Mouse (Mus musculus) G1E-ER4 (cell line): Measurements from ENCODE around the gene Mbtd1. TPM values are rescaled to one million over a fixed set of nuclear protein-coding genes. Genes with fewer than 3 reads are reported as not detected.

Experiments used
- GATA1 ChIP-seq: IDR thresholded peaks from one replicate; pipeline ENCODE4 v1.8.0; 2012; ENCODE audit warnings: low read length, inconsistent platforms
- polyA plus RNA-seq: library from polyadenylated mRNA; stranded (reverse); fragments of >175 nt; gene quantifications from 2 replicates; pipeline ENCODE4 v1.2.3, GENCODE M21; 2012

Mbtd1 gene
- polyA plus RNA-seq, 1 experiment = 32.4 TPM

GRCm38 (mm10) chr11:93968005-93968847, 82.6 kb downstream of the Mbtd1 start, which contains the start of the genes Gm20390 and Nme1:
Gene Gm20390 (minus strand): TSS chr11:93968293.
Gene Nme1 (minus strand): TSS chr11:93968521.
- TF ChIP-seq GATA1 = no peak

GRCm38 (mm10) chr11:93968848-93969128, 83.1 kb downstream of the Mbtd1 start:
- TF ChIP-seq GATA1 = no peak

- TF ChIP-seq GATA1 = no peak
These were observed 83.5 kb downstream of the Mbtd1 start for GRCm38 (mm10) chr11:93969171-93969570.

- TF ChIP-seq GATA1 = no peak
These were observed 84.1 kb downstream of the Mbtd1 start for GRCm38 (mm10) chr11:93969799-93970198.

GRCm38 (mm10) chr11:93972951-93973350, 87.3 kb downstream of the Mbtd1 start:
- TF ChIP-seq GATA1 = no peak

- no peak for TF ChIP-seq GATA1
These were observed 93.9 kb downstream of the Mbtd1 start for GRCm38 (mm10) chr11:93979502-93980049.

- no peak for TF ChIP-seq GATA1
These were observed 99.0 kb downstream of the Mbtd1 start for GRCm38 (mm10) chr11:93984619-93985018.

- no peak for TF ChIP-seq GATA1
These were observed 99.6 kb downstream of the Mbtd1 start for GRCm38 (mm10) chr11:93985265-93985664.

GRCm38 (mm10) chr11:93986298-93986697, 100.6 kb downstream of the Mbtd1 start:
- no peak for TF ChIP-seq GATA1

GRCm38 (mm10) chr11:93987026-93987425, 101.4 kb downstream of the Mbtd1 start:
- no peak for TF ChIP-seq GATA1

GRCm38 (mm10) chr11:93987625-93988327, 102.1 kb downstream of the Mbtd1 start:
- no peak for TF ChIP-seq GATA1

GRCm38 (mm10) chr11:93988328-93989062, 102.8 kb downstream of the Mbtd1 start:
- no peak for TF ChIP-seq GATA1

GRCm38 (mm10) chr11:93994531-93994930, 108.9 kb downstream of the Mbtd1 start:
- no peak for TF ChIP-seq GATA1

GRCm38 (mm10) chr11:93995111-93995719, 109.6 kb downstream of the Mbtd1 start:
- no peak for TF ChIP-seq GATA1

- no peak for TF ChIP-seq GATA1
These were observed 110.2 kb downstream of the Mbtd1 start, which contains the start of gene Spag9 for GRCm38 (mm10) chr11:93995720-93996305. Gene Spag9 (plus strand): TSS chr11:93996091.

Other genes with a start within 250 kb of the Mbtd1 start
- gene Utp18, start 86 bp upstream of the Mbtd1 start, polyA plus RNA-seq = 21.8 and 29.6 TPM in 2 replicates
- 169 and 198 TPM in 2 replicates for gene Nme2, start 70.4 kb downstream of the Mbtd1 start, polyA plus RNA-seq
- 356 and 371 TPM in 2 replicates for gene Gm20390, start 82.4 kb downstream of the Mbtd1 start, polyA plus RNA-seq
- 6.1 and 7.2 TPM in 2 replicates for gene Nme1, start 82.7 kb downstream of the Mbtd1 start, polyA plus RNA-seq
- gene Spag9, start 110.2 kb downstream of the Mbtd1 start, polyA plus RNA-seq = 11.2 and 12.0 TPM in 2 replicates